Mouse (Mus musculus) CH12.LX (cell line): Measurements from ENCODE around the gene Rusc2. TPM values are rescaled to one million over a fixed set of nuclear protein-coding genes. Genes with fewer than 3 reads are reported as not detected.

Experiments
- DNase-seq: peaks from one replicate; pipeline ENCODE4 v3.0.0-alpha.2; 2013; ENCODE audit errors: extremely low read depth
- H3K27ac ChIP-seq: 2 replicates; pipeline ENCODE4 v1.5.1; 2012; ENCODE audit warnings: low read depth, mild to moderate bottlenecking, control low read depth, moderate library complexity; ENCODE audit not compliant: insufficient read depth
- H3K27me3 ChIP-seq: replicated peaks from 2 replicates; pipeline ENCODE3; 2012; ENCODE audit warnings: inconsistent platforms
- H3K36me3 ChIP-seq, 2 experiments: replicated peaks in 1 of 2; 2 replicates each; pipeline versions ENCODE3 to v1.6.1; 2012; ENCODE audit warnings: inconsistent platforms in 1 of 2, low read length in 1 of 2, mild to moderate bottlenecking in 1 of 2, mixed read lengths in 1 of 2, moderate library complexity in 1 of 2; ENCODE audit not compliant: control insufficient read depth in 1 of 2, insufficient read depth in 1 of 2
- H3K4me1 ChIP-seq, 2 experiments: 2 replicates each; pipeline ENCODE4 v1.6.1; 2012; ENCODE audit warnings: inconsistent platforms in 1 of 2, moderate library complexity in 1 of 2; ENCODE audit not compliant: insufficient read depth in 2 of 2, control insufficient read depth in 1 of 2
- H3K4me2 ChIP-seq: 2 replicates; pipeline ENCODE4 v1.6.1; 2012; ENCODE audit warnings: low read depth, mild to moderate bottlenecking, control low read depth; ENCODE audit not compliant: poor library complexity, insufficient read depth, severe bottlenecking
- H3K4me3 ChIP-seq, 3 experiments: fragments of 150-350 bp in 1 of 3; sonication (generic) in 1 of 3; replicated peaks in 1 of 3; 2 replicates each; pipeline versions ENCODE3 to v1.5.1; 2011 to 2012; ENCODE audit warnings: low read depth in 2 of 3, low read length in 2 of 3, mild to moderate bottlenecking in 2 of 3, moderate library complexity in 2 of 3, control low read depth in 1 of 3, improper control_type of control experiment in 1 of 3, inconsistent platforms in 1 of 3, mixed read lengths in 1 of 3; ENCODE audit not compliant: poor library complexity in 1 of 3
- H3K79me2 ChIP-seq: replicated peaks from 2 replicates; pipeline ENCODE4 v1.6.1; 2012; ENCODE audit warnings: mild to moderate bottlenecking, moderate library complexity; ENCODE audit not compliant: control insufficient read depth, poor library complexity, insufficient read depth, severe bottlenecking; ENCODE audit errors: extremely low read depth
- H3K9ac ChIP-seq: 2 replicates; pipeline ENCODE4 v1.6.1; 2012; ENCODE audit warnings: low read depth, mild to moderate bottlenecking, control low read depth, moderate library complexity; ENCODE audit not compliant: insufficient read depth
- H3K9me3 ChIP-seq: replicated peaks from 2 replicates; pipeline ENCODE3; 2012; ENCODE audit warnings: low read length, inconsistent platforms, mixed read lengths
- CHD1 ChIP-seq: IDR thresholded peaks from 2 replicates; pipeline ENCODE4 v1.6.1; 2012; ENCODE audit warnings: low read depth, low read length, improper control_type of control experiment, inconsistent platforms
- CTCF ChIP-seq, 2 experiments: IDR thresholded peaks in 1 of 2; conservative IDR thresholded peaks in 1 of 2; 2 replicates each; pipeline ENCODE4 v1.5.1; 2011 to 2012; ENCODE audit warnings: low read depth in 2 of 2, low read length in 2 of 2, improper control_type of control experiment in 1 of 2, inconsistent platforms in 1 of 2, mild to moderate bottlenecking in 1 of 2, moderate library complexity in 1 of 2
- ELF1 ChIP-seq: IDR thresholded peaks from 2 replicates; pipeline ENCODE4 v1.6.1; 2014; ENCODE audit warnings: low read depth, mild to moderate bottlenecking, inconsistent platforms, low read length, improper control_type of control experiment
- EP300 ChIP-seq: IDR thresholded peaks from 2 replicates; pipeline ENCODE4 v1.6.1; 2011; ENCODE audit warnings: low read length, improper control_type of control experiment
- GABPA ChIP-seq: IDR thresholded peaks from 2 replicates; pipeline ENCODE4 v1.6.1; 2012; ENCODE audit warnings: low read depth, low read length, improper control_type of control experiment, inconsistent platforms; ENCODE audit not compliant: insufficient replicate concordance
- IRF4 ChIP-seq: IDR thresholded peaks from 2 replicates; pipeline ENCODE4 v1.6.1; 2014; ENCODE audit warnings: low read depth, mild to moderate bottlenecking, inconsistent platforms, low read length, improper control_type of control experiment
- KAT2A ChIP-seq: IDR thresholded peaks from 2 replicates; pipeline ENCODE4 v1.6.1; 2012; ENCODE audit warnings: low read length, improper control_type of control experiment, inconsistent platforms; ENCODE audit not compliant: insufficient replicate concordance
- MAZ ChIP-seq: IDR thresholded peaks from 2 replicates; pipeline ENCODE4 v1.6.1; 2012; ENCODE audit warnings: low read depth, mild to moderate bottlenecking, inconsistent platforms, low read length, improper control_type of control experiment, moderate library complexity
- MEF2A ChIP-seq: IDR thresholded peaks from 2 replicates; pipeline ENCODE4 v1.6.1; 2014; ENCODE audit warnings: low read depth, mild to moderate bottlenecking, inconsistent platforms, low read length, improper control_type of control experiment, borderline replicate concordance
- MXI1 ChIP-seq: IDR thresholded peaks from 2 replicates; pipeline ENCODE4 v1.6.1; 2011; ENCODE audit warnings: mild to moderate bottlenecking, low read depth, low read length, improper control_type of control experiment
- NRF1 ChIP-seq: IDR thresholded peaks from 2 replicates; pipeline ENCODE4 v1.6.1; 2014; ENCODE audit warnings: low read depth, mild to moderate bottlenecking, inconsistent platforms, low read length, improper control_type of control experiment, moderate library complexity
- RAD21 ChIP-seq: IDR thresholded peaks from 2 replicates; pipeline ENCODE4 v1.6.1; 2011; ENCODE audit warnings: low read depth, mild to moderate bottlenecking, low read length, improper control_type of control experiment, moderate library complexity
- SMC3 ChIP-seq: IDR thresholded peaks from 2 replicates; pipeline ENCODE4 v1.6.1; 2011; ENCODE audit warnings: low read depth, low read length, improper control_type of control experiment
- UBTF ChIP-seq: IDR thresholded peaks from 2 replicates; pipeline ENCODE4 v1.6.1; 2012; ENCODE audit warnings: low read depth, mild to moderate bottlenecking, inconsistent platforms, low read length, improper control_type of control experiment, moderate library complexity
- USF1 ChIP-seq: IDR thresholded peaks from 2 replicates; pipeline ENCODE4 v1.6.1; 2014; ENCODE audit warnings: low read depth, mild to moderate bottlenecking, inconsistent platforms, low read length, improper control_type of control experiment
- ZC3H11A ChIP-seq: IDR thresholded peaks from 2 replicates; pipeline ENCODE4 v1.6.1; 2012; ENCODE audit warnings: low read depth, mild to moderate bottlenecking, inconsistent platforms, low read length, improper control_type of control experiment
- ZKSCAN1 ChIP-seq: IDR thresholded peaks from 2 replicates; pipeline ENCODE4 v1.6.1; 2012; ENCODE audit warnings: low read depth, inconsistent platforms, low read length, improper control_type of control experiment, borderline replicate concordance
- dilution Hi-C: fragments of 300-500 bp; cut with MboI; formaldehyde crosslinking; loops from 2 replicates; pipeline ENCODE4 v1.14.3; 2020; ENCODE audit warnings: low sequenced_read_pairs; ENCODE audit not compliant: extremely low pct_unique_long_range_greater_than_20kb, extremely low pct_ligation_motif_present
- in situ Hi-C: fragments of 300-500 bp; cut with MboI; formaldehyde crosslinking; loops from 3 replicates; pipeline ENCODE4 v1.14.3; 2019; ENCODE audit warnings: low sequenced_read_pairs, low pct_ligation_motif_present, low pct_unique_long_range_greater_than_20kb, mixed read lengths
- polyA plus RNA-seq: library from polyadenylated mRNA; unstranded; fragments of >175 nt; gene quantifications from 2 replicates; pipeline ENCODE4 v1.2.1, GENCODE M21; 2012; ENCODE audit warnings: low read depth; ENCODE audit not compliant: insufficient read length
- total RNA-seq, 2 experiments: library from RNA; depleted of rRNA; stranded (reverse); fragments of 300-350 nt in 1 of 2; fragments of >200 nt in 1 of 2; gene quantifications; 2 replicates each; pipeline ENCODE4 v1.2.3; 2012 to 2014

The Rusc2 gene
- total and polyA plus RNA-seq, 3 experiments = not detected

- Histone ChIP-seq H3K36me3 (no peaks in the 10 kb centered on the region), H3K4me1 (peaks cover 5 to 23% of the 10 kb centered on the region in 2 experiments), H3K9ac (no peak overlapping the region), H3K4me2 (peak overlapping the region; percentile 54; the same call in 1 of the 2 replicates), H3K79me2 (no peaks in the 10 kb centered on the region), H3K4me3 (no peak overlapping the region), H3K27ac (no peak overlapping the region), H3K27me3 (peaks cover 39% of the 10 kb centered on the region), H3K9me3 (no peaks in the 10 kb centered on the region)
- dilution Hi-C loops (no loop called here), in situ Hi-C loops (loop anchor here (5.0 to 25.0 kb wide), 2 partner anchors 158 to 333 kb away; no protein-coding TSS in a partner anchor)
- no peak for DNase-seq
- no peak for TF ChIP-seq ZC3H11A
- peak; percentile 46; the same call in 1 of the 2 replicates for TF ChIP-seq IRF4
- TF ChIP-seq EP300 = peak; percentile 37
Measured at GRCm38 (mm10) chr4:43419801-43420281, 38.1 kb downstream of the Rusc2 start.

GRCm38 (mm10) chr4:43420305-43420704, 38.5 kb downstream of the Rusc2 start:
- in situ Hi-C loops = loop anchor here (5.0 to 25.0 kb wide), 2 partner anchors 158 to 333 kb away; no protein-coding TSS in a partner anchor
- Histone ChIP-seq H3K36me3 (no peaks in the 10 kb centered on the region), H3K4me1 (peaks cover 5 to 24% of the 10 kb centered on the region in 2 experiments), H3K27ac (no peak overlapping the region), H3K9me3 (no peaks in the 10 kb centered on the region), H3K79me2 (no peaks in the 10 kb centered on the region), H3K27me3 (peaks cover 41% of the 10 kb centered on the region), H3K4me2 (peak overlapping the region; percentile 54; the same call in 1 of the 2 replicates), H3K4me3 (no peak overlapping the region), H3K9ac (no peak overlapping the region)
- TF ChIP-seq CTCF (conservative IDR thresholded peaks at IDR 0.05 in 1 of 2, IDR thresholded peaks at IDR 0.05 in 1 of 2; ENCODE audit: low read depth in 2 of 2, low read length in 2 of 2) (peak; percentile 75 to 93), SMC3 (peak; percentile 92), GABPA (no peak), ZC3H11A (peak; percentile 28; the same call in 1 of the 2 replicates), RAD21 (peak; percentile 92)
- dilution Hi-C loops = no loop called here
- peak; percentile 84 for DNase-seq

- no peak for DNase-seq
- H3K9ac ChIP-seq = no peak overlapping the region
- no peaks in the 10 kb centered on the region for H3K79me2 ChIP-seq
- peaks cover 5 to 38% of the 10 kb centered on the region in 2 experiments for H3K4me1 ChIP-seq
- no peak overlapping the region for H3K4me3 ChIP-seq
- TF ChIP-seq ZKSCAN1 = no peak
- no peak for TF ChIP-seq NRF1
- no peak for TF ChIP-seq USF1
- no peak for TF ChIP-seq CHD1
- TF ChIP-seq ELF1 = no peak
- TF ChIP-seq CTCF (conservative IDR thresholded peaks at IDR 0.05 in 1 of 2, IDR thresholded peaks at IDR 0.05 in 1 of 2; ENCODE audit: low read depth in 2 of 2, low read length in 2 of 2) = no peak
- no peak for TF ChIP-seq KAT2A
- TF ChIP-seq EP300 = no peak
- TF ChIP-seq MAZ = no peak
- TF ChIP-seq MXI1 = no peak
- no peak for TF ChIP-seq UBTF
- TF ChIP-seq MEF2A = no peak
- TF ChIP-seq SMC3 = no peak
- TF ChIP-seq GABPA = no peak
- H3K27me3 ChIP-seq = peaks cover 50% of the 10 kb centered on the region
- no peak overlapping the region for H3K27ac ChIP-seq
- dilution Hi-C loops = no loop called here
- no peaks in the 10 kb centered on the region for H3K36me3 ChIP-seq
- no peaks in the 10 kb centered on the region for H3K9me3 ChIP-seq
- no peak overlapping the region for H3K4me2 ChIP-seq
- in situ Hi-C loops = loop anchor here (5.0 to 25.0 kb wide), 2 partner anchors 159 to 334 kb away; no protein-coding TSS in a partner anchor
Measured at GRCm38 (mm10) chr4:43421632-43422240, 40.0 kb downstream of the Rusc2 start.
